Mouse (Mus musculus) left cerebral cortex, postnatal 4 days (tissue): ENCODE results near the gene Syt15. TPM values are rescaled to one million over a fixed set of nuclear protein-coding genes. Genes with fewer than 3 reads are reported as not detected.

Source experiments
- DNase-seq: peaks from one replicate; pipeline ENCODE4 v3.0.0-alpha.2; 2022
- intact Hi-C: fragments of 180-260 bp; cut with DNase I; formaldehyde crosslinking; loops from one replicate; pipeline ENCODE4 v1.15.1; 2025
- total RNA-seq, 2 experiments: library from RNA; stranded (reverse); gene quantifications; 2 replicates each; pipeline ENCODE4 v1.2.3; 2021

Gene Syt15
- total RNA-seq: 1 to 10 TPM; 1.2 to 1.5 TPM

DNA sequence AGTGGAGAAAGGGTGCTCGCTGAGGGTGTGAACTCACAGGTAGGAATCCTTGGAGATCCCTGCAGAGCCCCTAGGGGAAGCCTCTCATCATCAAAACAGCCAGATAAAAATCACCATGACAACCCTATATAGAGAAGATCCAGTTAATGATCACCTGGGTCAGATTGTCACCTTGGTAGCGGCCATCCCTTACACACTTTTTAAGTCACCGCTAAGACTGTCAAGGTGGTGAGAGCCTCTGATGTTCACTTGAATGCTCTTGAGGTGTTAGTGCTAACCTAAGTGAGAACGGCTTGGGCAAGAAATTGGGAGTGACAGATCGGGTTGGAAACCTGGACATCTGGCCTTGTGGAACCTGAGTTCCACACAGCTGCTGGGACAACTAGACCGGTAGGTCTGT is at the start of gene Syt15:
TSS of gene Syt15 (plus strand) at position 301 of the 400 bp plus-strand sequence.
- intact Hi-C loops: loop anchor here (5.0 kb wide), 1 partner anchor 137 kb away; no protein-coding TSS in a partner anchor
- no peak for DNase-seq

DNA sequence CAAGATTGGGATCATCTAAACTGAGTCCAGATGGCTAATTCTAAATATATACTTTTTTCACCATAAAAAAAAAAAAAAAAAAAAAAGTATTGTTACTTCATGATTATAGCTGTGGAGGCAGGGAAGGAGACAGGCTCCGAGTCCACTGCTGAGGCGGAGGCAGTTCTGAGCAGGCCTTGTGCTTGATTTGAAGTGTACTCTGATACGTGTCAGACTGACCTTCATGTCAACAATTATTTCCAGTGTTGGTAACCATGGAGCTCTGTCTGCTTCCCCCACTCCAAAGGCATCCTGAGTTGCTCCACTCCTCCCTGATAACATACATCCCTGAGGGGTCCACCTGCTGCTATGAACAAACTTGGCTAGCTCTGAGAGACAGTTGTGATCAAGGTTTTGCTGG is 48.3 kb upstream of the Syt15 start:
- DNase-seq: no peak
- intact Hi-C loops: no loop called here

DNA sequence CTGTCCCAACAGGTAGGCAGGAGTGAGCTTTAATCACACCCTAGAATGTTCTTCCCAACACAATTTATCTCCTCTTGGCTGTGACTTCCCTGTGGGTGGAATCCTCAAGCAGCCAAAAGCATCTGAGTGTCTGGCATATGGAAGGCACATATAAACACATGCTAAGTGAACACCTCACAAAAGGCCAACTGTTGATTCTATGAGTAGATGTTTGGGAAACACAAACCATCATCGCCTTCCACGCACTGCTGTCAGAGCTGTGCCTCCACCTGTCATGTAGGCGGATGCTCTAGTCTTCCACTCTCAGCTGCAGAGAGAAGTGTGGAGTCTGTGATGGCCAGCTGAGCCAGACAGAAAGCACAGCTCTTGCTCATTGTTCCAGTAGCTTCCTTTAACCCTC is 40.0 kb upstream of the Syt15 start:
- no peak for DNase-seq
- intact Hi-C loops: no loop called here

DNA sequence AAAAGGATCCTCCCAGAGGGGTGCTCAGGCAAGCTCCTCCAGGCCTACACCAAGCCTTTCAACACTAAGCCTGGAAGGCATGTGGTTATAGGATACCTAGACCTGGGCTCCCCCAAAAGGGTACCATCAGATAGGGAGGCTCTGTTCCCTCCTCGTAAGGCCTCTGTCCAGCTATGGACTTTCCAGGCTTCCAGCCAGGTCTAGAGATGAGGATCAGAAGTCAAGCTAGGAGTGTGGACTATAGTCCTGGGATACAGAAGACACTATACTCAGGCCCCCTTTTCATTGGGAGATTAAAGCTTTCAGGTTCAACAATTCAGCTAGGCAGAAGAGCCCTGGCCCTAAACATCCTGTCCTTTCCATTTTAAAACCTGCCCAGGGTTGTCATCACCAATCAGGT is 36.3 kb upstream of the Syt15 start:
- intact Hi-C loops: no loop called here
- no peak for DNase-seq

DNA sequence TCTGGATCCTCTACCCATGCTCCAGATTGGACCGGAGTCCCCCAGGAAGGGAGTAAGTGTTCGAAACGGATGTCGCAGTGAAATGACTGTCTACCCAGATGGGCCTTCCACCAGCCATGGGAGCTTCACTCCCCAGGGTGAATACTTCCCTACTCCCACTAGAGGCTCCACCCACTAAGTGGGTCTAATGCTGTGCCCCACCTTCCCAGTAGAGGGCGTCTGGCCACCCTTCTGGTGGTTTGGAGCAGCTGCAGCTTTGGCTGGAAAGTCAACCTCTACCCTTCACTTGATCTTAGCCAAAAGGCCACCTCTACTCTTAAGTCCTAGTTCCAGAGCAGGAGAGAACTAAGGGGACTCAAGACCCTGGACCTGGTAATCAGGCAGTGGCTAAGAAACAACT is 30.8 kb upstream of the Syt15 start:
- intact Hi-C loops: no loop called here

DNA sequence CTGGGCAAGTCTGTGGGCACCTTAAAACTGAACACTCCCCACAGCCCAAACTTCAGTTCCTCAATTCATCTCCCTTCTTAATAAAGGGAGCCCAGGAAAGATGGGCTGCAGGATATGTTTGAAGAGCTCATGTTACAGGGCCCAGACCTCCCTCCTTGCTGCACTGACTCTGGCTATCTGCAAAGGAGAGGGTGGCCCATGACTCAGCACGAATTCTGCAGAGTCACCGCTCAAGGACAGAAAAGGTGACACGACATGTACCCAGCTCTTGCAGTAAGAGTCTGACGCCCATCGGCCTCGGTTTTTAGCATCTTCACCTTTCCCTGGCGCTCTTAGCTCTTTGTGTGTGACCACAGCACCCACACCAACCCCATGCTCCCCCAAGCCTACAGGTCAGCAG is 29.0 kb upstream of the Syt15 start:
- DNase-seq: no peak
- intact Hi-C loops: no loop called here

More for the DNA sequence above, 30.8 kb upstream of the Syt15 start:
- peak; percentile 56 for DNase-seq

DNA sequence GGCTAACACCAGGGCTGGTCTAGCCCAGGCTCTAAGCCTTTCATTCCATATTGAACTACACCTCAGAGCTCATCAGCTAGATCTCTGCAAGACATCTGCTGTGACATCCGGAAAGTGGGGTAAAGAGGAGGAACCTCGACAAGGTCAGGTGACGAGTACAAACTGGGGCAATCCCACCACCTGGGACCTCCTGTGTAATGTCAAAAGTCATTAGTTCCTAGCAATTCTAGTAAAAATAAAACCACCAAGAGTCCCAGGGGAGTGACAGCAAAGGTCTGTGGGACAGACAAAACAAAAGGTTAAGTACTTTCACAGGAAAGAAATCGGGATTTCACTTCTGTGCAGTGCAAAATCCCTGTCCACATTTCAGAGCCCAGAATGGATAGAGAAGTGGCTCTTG is 25.5 kb upstream of the Syt15 start:
- intact Hi-C loops: no loop called here
- no peak for DNase-seq

DNA sequence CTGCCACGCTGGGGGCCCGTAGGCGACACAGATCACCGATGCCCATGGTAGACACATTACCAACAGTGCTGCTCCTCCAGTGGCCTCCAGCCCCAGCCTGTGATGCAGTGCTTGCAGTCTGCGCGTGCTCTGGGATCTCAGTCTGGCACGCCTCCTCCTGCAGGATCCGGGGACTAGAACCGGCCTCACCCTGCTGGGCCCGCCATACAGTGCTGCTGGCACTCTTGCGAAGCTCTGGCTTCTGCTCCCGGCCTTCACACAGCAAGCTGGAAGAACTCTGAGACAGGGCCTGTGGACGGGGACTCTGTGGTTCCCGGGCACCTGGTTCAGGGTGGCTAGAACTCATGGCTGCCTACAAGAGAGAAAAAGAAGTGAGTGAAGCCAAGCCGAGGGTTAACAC is 23.9 kb upstream of the Syt15 start:
- peak; percentile 41 for DNase-seq
- intact Hi-C loops: no loop called here

DNA sequence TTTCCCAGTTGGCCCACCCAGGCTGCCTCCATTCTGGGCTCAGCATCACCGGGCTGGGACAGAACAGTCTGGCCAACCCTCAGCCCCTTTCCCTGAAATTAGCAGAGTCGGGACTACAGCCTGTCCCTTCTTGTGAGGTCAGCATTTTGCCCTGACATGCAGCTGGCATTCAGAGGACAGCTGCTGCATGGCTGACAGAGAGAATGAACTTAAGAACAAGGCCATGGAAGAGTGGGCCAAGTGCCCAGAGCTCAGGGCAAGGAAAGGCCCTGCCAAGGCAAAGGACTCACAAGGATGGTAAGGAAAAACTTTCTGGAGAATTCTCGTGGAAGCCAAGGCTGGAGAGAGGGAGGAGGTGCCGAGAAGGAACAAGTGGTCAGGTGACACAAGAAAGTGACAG is 22.7 kb upstream of the Syt15 start:
- intact Hi-C loops: no loop called here
- no peak for DNase-seq

DNA sequence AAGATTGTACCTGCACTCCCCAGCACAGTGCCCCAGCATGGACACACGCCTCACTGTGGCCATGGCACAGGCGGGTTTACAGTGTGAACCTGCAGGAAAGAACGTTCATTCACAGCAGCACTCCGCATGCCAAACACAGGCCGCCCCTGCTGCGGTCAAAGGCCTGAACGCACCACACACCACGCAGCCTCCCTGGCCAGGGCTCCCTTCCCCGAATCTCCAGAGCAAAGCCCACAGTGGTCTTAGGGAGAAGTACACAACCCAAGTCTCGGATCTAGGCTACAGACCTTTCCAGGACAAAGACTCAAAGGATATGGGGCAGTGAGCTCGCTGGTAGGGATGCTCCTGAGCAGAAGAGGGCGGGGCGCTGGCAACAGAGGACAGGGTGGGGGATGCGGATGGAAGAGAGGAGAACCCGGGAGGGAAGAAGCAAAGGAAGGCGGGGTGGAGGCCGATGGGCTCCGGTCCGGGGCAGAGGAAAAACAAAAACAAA is 18.6 kb upstream of the Syt15 start:
- intact Hi-C loops: no loop called here
- DNase-seq: peak; percentile 63

DNA sequence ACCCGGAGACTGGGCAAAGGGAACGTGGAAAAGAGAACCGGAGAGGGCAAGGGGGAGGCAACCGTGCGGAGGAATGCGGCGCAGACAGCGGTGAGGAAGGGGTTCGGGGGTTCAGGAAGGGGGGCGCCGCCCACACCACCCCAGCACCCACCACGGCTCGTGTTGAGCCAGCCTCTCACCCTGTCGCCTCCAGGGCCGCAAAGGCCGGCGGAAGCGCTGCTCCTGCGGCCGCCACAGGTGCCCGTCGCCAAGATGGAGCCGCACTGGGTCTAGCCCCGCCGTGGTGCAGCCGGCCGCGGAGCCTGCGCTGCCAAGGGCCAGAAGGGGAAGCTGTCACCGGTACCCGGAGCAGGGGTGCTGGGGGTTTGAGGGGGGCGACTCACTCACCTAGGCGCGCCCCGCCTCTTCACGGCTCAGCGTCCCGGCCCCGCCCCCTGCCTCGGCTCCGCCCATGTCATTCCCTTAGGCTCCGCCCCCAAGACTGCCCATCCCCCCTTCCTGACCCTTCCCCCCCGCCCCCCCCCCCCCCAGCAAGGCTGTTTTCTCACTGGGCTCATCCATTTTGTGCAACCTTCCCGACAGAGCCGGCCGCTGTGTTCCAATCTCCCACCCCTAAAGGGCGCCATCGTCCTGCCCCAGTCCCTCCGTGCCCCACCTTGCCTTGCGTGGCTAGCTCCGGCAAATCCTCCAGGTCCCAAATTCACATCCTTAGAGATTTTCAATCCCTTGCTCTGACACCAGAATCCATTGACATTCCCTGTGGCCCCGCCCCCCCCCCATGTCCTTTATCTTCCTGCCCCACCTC is 18.0 kb upstream of the Syt15 start, which contains the start of gene Gprin2:
TSS of gene Gprin2 (minus strand) at position 423 of the 805 bp plus-strand sequence.
- peak; percentile 66 for DNase-seq
- intact Hi-C loops: no loop called here

DNA sequence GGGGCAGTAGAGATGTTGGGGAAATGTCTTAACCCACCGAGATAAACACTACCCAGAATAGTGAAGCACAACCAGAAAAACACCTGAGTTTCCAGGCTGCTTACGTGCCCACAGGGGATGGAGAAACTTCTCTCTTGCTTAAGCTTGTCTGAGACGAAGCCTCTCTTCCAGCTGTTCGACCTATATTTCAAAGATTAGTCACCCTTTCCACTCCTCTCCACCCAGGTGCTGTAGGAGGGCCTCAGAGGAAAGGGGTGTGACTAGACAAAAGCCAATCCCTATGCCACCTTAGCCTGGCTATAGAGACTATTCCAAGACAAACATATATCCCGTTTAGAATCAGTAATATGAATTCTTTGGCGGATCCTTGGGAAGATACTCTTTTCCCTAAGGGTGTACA is 11.4 kb upstream of the Syt15 start:
- intact Hi-C loops: no loop called here
- no peak for DNase-seq

DNA sequence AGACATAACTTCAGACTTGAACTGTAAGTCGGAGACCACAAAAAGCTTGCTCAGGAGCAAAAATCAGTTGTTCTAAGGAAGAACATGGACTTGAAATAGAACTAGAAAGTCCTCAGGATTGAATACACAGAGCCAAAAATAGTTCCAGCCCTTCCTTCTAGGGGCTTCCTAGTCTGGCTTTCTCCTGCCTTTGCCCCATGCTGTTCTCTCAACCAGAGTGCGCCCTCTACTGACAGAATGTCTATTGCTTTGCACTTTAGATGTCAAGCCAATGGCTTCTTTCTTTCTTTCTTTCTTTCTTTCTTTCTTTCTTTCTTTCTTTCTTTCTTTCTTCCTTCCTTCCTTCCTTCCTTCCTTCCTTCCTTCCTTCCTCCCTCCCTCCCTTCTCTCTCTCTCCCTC is 10.7 kb upstream of the Syt15 start:
- intact Hi-C loops: no loop called here
- DNase-seq: peak; percentile 43

DNA sequence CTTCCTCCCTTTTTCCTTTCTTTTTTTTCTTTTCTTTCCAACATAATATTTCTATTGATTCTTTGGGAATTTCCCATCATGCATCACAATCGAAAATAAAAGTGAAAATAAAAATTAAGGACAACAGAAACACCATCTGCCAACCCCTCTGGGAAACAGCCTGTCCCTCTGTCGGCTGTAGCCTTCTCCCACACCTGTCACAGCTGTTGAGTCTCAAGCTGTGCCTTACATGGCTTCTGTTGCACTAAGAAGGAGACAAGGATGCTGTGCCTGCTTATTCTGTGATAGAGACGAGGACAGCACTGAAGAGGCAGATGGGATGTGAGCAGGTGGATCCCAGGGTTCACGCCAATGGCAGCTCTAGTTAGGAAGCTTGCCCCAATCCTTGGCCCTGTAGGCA is 10.3 kb upstream of the Syt15 start:
- intact Hi-C loops: no loop called here
- DNase-seq: no peak

DNA sequence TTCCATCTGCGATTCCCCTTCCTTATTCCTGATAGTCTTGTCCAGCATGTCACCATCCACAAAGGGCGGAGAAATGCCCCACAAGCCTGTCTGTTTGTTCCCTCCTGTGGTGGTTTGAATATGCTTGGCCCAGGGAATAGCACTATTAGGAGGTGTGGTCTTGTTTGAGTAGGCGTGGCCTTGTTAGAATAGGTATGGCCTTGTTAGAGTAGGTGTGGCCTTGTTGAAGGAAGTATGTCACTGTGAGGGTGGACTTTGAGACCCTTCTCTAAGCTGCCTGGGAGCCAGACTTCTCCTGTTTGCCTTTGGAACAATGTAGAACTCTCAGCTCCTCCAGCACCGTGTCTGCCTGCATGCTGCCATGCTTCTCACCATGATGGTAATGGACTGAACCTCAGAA is 9.5 kb upstream of the Syt15 start:
- no peak for DNase-seq
- intact Hi-C loops: no loop called here

DNA sequence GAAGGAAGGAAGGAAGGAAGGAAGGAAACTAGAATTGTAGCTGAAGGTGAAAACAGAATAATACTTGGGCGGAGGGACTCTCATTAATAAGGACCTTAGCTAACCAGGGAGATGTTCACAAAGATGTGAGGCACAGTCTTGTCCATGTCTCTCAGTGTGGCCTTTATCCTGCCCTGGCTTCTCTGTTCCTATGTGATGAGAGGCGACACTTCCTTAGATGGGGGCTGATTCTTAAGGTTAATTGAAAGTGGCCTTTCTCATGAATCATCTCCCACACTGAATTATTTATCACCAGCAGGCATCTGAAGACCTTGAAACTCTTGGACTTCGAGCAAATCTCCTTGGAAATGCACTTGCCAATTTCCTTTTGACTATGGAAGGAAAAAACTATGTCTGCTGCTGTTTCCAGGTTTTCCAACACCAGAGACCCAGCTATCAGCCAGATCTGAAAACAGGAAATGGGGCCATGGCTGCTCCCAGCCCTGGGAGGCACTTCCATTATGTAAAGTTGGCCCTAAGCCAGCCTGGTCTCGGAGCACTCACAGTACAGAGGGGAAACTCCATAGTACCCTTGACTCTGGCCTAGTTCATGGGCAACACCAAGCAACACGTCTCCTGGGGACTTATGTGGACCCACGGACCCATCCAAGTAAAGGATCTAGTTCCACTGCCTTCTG is 3.8 kb upstream of the Syt15 start:
- DNase-seq: no peak
- intact Hi-C loops: loop anchor here (5.0 kb wide), 1 partner anchor 133 kb away; no protein-coding TSS in a partner anchor

DNA sequence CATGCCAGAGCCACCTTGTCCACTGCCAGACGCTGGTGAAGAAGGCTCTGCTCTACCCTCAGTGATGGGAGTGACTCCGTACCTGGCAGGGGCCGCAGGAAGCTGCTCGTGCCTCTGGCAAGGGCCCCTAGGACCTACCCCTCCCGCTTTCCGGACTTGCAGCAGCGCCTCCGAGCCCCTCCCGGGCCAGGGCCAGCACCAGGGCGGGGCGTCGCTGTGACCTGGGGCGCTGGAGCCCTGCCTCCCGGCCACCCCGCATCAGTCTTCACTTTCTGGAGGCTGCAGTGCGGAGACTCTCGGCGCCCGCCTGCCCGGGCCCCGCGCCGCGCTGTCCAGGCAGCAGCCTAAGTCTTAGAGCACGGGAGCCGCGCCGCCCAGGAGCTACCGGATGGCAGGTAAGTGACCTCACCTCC is 397 bp downstream of the Syt15 start:
- no peak for DNase-seq
- intact Hi-C loops: loop anchor here (5.0 kb wide), 1 partner anchor 137 kb away; no protein-coding TSS in a partner anchor

DNA sequence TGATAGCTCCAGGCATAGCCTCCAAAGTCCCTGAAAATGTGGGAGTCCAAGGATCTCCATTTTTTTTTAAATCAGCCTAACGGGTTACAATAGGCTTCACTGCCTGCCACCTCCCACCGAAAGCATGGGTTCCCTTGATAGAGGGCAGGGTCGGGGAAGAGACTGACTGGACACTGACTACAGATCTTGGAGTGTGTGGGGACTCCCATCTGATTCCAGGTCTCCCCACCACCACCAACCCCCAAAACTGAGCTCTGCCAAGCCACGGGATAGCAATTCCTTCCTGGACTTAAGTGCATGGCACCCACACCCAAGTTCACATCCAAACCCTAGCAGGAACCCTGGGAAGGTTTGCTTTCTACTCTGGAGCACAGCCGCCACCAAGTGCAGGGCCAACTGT is 1.0 kb downstream of the Syt15 start:
- intact Hi-C loops: no loop called here
- DNase-seq: no peak

DNA sequence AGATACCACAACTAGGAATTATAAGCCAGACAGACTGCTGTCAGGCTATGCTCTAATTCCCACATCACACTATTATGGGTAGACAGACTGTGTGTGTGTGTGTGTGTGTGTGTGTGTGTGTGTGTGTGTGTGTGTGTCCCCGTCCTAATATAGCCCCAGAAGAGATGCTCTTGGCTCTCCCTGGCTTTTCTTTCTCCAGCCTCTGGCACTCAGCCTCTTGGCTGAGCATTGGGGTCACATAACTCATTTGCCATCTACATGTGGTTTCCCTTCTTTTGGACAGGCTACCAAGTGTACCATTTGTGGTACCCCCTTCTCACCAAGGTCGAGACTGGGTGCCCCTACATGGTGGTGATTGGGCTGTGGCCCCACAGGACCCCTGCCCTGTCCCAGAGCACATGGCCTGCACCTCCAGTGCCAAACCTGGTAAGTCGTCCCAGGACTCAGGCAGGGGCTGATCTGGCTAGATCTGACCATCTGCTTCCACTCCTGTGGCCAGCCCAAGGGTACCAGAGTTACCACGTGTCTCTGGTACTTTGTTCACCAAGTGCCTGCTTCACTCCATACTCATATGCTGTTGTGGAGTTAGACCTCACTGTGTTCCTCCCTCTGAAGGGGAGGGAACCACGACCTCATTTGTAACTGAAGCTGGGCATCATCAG is 2.2 kb downstream of the Syt15 start:
- peak; percentile 43 for DNase-seq
- intact Hi-C loops: no loop called here

DNA sequence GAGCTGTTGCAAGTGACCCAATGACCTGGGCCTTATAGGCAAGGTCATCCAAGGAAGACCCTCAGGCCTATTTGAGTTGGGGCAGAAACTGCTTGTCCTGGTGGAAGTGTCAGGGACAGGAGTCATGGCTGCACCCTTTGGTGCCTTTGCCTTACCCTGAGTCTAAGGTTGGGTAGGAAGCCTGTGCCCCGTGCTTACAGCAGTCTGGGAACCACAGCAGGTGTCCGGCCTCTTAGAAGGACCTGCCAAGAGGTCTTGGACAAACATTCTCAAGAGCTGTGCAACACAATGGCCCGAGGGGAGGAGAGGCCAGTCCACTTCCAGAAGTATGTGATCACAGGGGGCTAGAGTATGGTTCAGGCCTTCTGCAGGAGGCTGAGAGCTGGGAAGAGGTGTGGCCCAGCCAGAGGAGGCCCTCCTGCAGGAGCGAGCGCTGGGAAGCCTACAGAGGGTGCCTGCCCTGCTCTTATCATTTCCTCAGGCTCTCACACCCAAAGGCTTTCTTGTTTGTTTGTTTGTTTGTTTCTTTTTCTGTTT is 4.0 kb downstream of the Syt15 start:
- intact Hi-C loops: no loop called here
- no peak for DNase-seq

DNA sequence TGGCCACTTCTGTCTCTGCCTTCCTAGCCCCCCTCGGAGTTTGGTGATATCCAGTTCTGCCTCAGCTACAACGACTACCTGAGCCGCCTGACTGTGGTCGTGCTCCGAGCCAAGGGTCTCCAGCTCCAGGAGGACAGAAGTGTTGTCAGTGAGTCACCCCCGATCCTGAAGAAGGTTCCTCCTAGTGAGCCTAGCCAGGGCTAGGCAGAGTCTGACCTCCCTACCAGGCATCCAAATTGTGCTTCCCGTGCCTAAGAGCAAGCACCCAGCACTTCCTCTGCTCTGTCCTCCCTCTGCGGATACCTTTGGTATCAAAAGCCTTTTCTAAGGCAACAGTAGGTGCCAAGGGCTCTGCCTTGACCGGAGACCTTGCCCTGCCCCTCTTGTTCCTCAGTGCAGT is 6.6 kb downstream of the Syt15 start:
- intact Hi-C loops: no loop called here
- DNase-seq: no peak
